Mouse (Mus musculus) skeletal muscle tissue, postnatal 0 days (tissue): ENCODE measurements around the gene Washc4. TPM values are rescaled to one million over a fixed set of nuclear protein-coding genes. Genes with fewer than 3 reads are reported as not detected.

Experiments used
- polyA plus RNA-seq: library from polyadenylated mRNA; unstranded; fragments of >200 nt; fragmentation: Nextera tagmentation; extraction: Ambion mirVana; gene quantifications from 2 replicates; pipeline ENCODE4 v1.2.1, GENCODE M21; 2015

Washc4 gene
- 24.7 and 25.4 TPM in 2 replicates for polyA plus RNA-seq

DNA sequence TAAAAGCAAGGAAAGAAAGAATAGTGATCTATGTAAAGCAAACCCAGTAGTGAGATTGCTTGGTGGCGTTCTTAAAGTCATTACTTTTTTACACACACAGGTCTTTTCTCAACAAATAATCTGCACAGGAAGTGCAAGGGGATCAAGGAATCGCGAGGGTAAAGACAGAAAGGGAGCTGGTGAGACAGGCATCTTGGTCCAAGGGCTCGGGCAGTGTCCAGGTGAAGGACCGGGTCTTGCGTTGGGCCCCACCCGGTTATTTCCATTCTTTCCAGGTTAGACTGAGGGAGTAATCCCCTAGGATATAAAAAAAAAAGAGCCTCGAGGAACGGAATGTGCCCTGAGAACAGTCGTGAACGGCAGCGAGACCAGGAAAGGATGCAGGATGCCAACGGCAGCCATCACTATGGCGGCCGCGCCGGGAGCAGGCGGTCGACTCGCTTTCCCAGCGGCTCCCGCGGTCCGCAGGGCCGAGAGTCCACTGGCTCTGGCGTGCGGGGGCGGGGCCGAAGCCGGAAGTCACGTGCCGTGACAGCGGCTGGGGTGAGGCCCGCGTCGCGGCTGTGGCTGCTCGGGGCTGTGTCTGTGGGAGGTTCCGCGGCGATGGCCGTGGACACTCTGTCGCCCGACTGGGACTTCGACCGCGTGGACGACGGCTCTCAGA lies at the start of gene Washc4:
TSS of gene Washc4 (plus strand) at position 314 of the 664 bp plus-strand sequence.

DNA sequence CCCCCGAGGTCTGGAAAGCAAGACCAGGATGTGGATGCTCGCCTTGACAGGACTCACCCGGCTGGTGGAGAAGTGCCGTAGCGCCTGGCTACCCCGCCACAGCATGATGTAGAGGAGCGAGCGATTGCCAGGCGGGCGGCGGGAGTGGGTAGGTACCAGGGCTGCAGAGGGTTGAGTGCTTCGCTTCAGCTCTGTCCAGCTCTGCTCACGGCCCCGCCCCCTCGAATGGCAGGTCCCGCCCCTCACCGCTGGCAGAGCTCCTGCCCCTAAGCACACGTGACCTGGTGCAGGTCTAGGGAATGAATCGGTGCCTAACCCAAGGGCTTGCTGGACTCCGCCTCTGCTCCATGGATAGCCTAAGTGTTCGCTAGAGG lies 9.7 kb upstream of the Washc4 start, which contains the start of gene Aldh1l2:
TSS of gene Aldh1l2 (minus strand) at position 231 of the 374 bp plus-strand sequence.

Other genes with a start within 250 kb of the Washc4 start
- gene Slc41a2, start 205.9 kb upstream of the Washc4 start, polyA plus RNA-seq = 0.40 and 0.60 TPM in 2 replicates
- 0.17 and 0.18 TPM in 2 replicates for gene D10Wsu102e, start 183.5 kb upstream of the Washc4 start, polyA plus RNA-seq
- gene Aldh1l2, start 9.6 kb upstream of the Washc4 start, polyA plus RNA-seq = 3.4 and 4.1 TPM in 2 replicates
- 28.2 and 28.6 TPM in 2 replicates for gene Appl2, start 105.0 kb downstream of the Washc4 start, polyA plus RNA-seq
- 10.0 TPM in 2 replicates for gene 1500009L16Rik, start 179.1 kb downstream of the Washc4 start, polyA plus RNA-seq